Mouse (Mus musculus): ENCODE results near the gene Tfr2.

The Tfr2 gene

GRCm38 (mm10) chr5:137628498-137629305 lies 59.1 kb downstream of the Tfr2 start, which contains the start of the genes Fbxo24, Lrch4 and Gm20605:
TSS of gene Fbxo24 (minus strand) at chr5:137629002.
TSS of gene Lrch4 (plus strand) at chr5:137629121.
TSS of gene Gm20605 (plus strand) at chr5:137629175.
- peak; percentile 99 for DNase-seq

GRCm38 (mm10) chr5:137629306-137629721 lies 59.7 kb downstream of the Tfr2 start:
- DNase-seq = no peak

GRCm38 (mm10) chr5:137629906-137630545 lies 60.4 kb downstream of the Tfr2 start:
- no peak for DNase-seq

GRCm38 (mm10) chr5:137630602-137631001 lies 61.0 kb downstream of the Tfr2 start:
- DNase-seq = no peak

- DNase-seq = peak; percentile 45
Measured at GRCm38 (mm10) chr5:137631171-137631570, 61.5 kb downstream of the Tfr2 start.

- DNase-seq = no peak
Measured at GRCm38 (mm10) chr5:137631591-137631990, 62.0 kb downstream of the Tfr2 start.

- DNase-seq = no peak
Measured at GRCm38 (mm10) chr5:137633397-137634084, 63.9 kb downstream of the Tfr2 start.
